Comparison of ENCODE assay signal across 8 mouse cellular contexts in the genomic region with DNA sequence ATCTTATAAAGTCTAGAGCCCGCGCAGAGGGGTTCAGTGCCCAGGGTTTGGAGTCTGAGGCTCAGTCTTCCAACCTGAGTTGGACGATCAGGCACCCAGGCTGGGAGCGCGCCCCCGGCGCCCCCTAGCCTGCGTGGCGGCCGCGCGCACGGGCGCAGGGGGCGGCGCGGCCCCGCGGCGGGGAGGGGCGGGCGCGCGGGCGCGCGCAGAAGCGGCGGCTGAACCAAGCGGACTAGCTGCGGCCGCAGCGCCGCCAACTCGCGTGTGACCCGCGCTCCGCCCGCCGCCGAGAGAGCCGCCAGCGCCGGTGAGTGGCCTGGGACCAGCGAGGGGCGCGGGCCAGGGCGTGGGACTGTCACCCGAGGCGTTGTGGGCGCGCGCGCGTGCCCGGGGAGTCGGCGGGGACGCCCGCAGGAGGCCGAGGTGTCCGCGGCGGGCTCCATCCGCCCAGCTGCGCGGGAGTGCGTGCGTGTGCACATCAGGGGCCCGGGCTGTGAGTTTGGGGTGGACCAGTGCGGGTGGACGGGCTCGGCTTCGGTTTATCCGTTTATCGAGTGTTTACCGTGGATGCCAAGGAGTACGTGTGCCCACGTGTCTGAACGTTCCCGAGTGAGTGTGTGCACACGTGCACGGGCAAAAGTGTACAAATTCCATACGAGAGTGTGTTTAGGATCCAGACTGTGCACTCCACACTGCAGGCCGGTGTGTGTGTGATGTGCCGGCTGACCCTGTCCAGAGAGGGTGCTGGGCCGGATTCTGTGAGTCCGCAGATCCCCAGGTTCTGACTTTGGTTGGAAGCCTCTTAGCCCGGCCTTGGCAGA. TPM values are rescaled to one million over a fixed set of nuclear protein-coding genes. Genes with fewer than 3 reads are reported as not detected.
A peak's percentile ranks its signal among the peaks of the same experiment; 100 is the strongest.
DNase-seq lines count a peak whose midpoint lies in the region; ATAC-seq and TF ChIP-seq lines count a peak whose summit lies in the region.

A gene (plus strand): TSS at position 157 of the 821 bp plus-strand sequence.

- no peaks in the 10 kb centered on the region for H3K9me3 ChIP-seq in ES-Bruce4 (replicated peaks; ENCODE audit: control insufficient read depth, insufficient read depth, low read length, poor library complexity, severe bottlenecking)
- no peaks in the 10 kb centered on the region for H3K9me3 ChIP-seq in forebrain, embryonic 13.5 days (replicated peaks)
- H3K9me3 ChIP-seq in lung, embryonic 15.5 days = no peaks in the 10 kb centered on the region

- intact Hi-C loops in heart, postnatal 10 days (cut with DNase I) = loop anchor here (2.0 to 5.0 kb wide), 2 partner anchors 25 to 81 kb away; no protein-coding TSS in a partner anchor

- peak within 1 kb of the TSS; percentile 70 for H3K4me2 ChIP-seq in forebrain, embryonic 13.5 days
- H3K4me2 ChIP-seq in lung, embryonic 15.5 days = peak within 1 kb of the TSS; percentile 80

- H3K4me1 ChIP-seq in ES-Bruce4 (ENCODE audit: control insufficient read depth, insufficient read depth, low read length) = no peaks in the 10 kb centered on the region
- H3K4me1 ChIP-seq in bone marrow macrophage, adult 2 months (ENCODE audit: control insufficient read depth, insufficient read depth, low read length) = peaks cover 64% of the 10 kb centered on the region
- peaks cover 51% of the 10 kb centered on the region for H3K4me1 ChIP-seq in forebrain, embryonic 13.5 days
- peaks cover 43% of the 10 kb centered on the region for H3K4me1 ChIP-seq in lung, embryonic 15.5 days

- H3K9ac ChIP-seq in ES-Bruce4 (ENCODE audit: low read depth, poor library complexity, severe bottlenecking) = peak within 1 kb of the TSS; percentile 76
- peak within 1 kb of the TSS; percentile 92 for H3K9ac ChIP-seq in forebrain, embryonic 13.5 days
- peak within 1 kb of the TSS; percentile 88 for H3K9ac ChIP-seq in lung, embryonic 15.5 days

- peak within 1 kb of the TSS; percentile 99 for H3K4me3 ChIP-seq in ES-Bruce4 (ENCODE audit: low read depth, low read length)
- H3K4me3 ChIP-seq in bone marrow macrophage, adult 2 months (ENCODE audit: insufficient read depth, low read length) = peak within 1 kb of the TSS; percentile 94
- H3K4me3 ChIP-seq in forebrain, embryonic 13.5 days = peak within 1 kb of the TSS; percentile 84
- peak within 1 kb of the TSS; percentile 75 for H3K4me3 ChIP-seq in lung, embryonic 15.5 days

- TF ChIP-seq POLR2A in ES-Bruce4 (IDR thresholded peaks at IDR 0.05; ENCODE audit: insufficient read depth, low read length) = no peak
- no peak for TF ChIP-seq POLR2A in bone marrow macrophage, adult 2 months (IDR thresholded peaks at IDR 0.05; ENCODE audit: borderline replicate concordance, low read depth, low read length)

- DNase-seq in heart, postnatal 10 days = peak; percentile 74 to 77
- DNase-seq in large intestine, adult 2 months (ENCODE audit: low read depth, low spot score) = no peak
- DNase-seq in ovary, postnatal 36 days (ENCODE audit: low spot score) = peak; percentile 73
- peak; percentile 78 for DNase-seq in thymus, postnatal 4 days

- ATAC-seq in forebrain, embryonic 13.5 days = peak; percentile 66
- peak; percentile 71 for ATAC-seq in lung, embryonic 15.5 days (ENCODE audit: borderline replicate concordance, extremely low read depth, low FRiP score, low TSS enrichment)

- H3K36me3 ChIP-seq in ES-Bruce4 (ENCODE audit: control insufficient read depth, insufficient read depth, low read length, poor library complexity, severe bottlenecking) = no peaks in the 10 kb centered on the region
- no peaks in the 10 kb centered on the region for H3K36me3 ChIP-seq in forebrain, embryonic 13.5 days (ENCODE audit: poor library complexity, severe bottlenecking)
- 0 out of 2 replicates have a peak, but pooled peaks cover 2% of the 10 kb centered on the region for H3K36me3 ChIP-seq in lung, embryonic 15.5 days

- whole genome bisulfite sequencing in forebrain, embryonic 13.5 days = under 1% methylated on average over 90 of the region's 90 CpGs
- WGBS in large intestine, adult 2 months = under 1% methylated on average over 87 of the region's 90 CpGs
- under 1% methylated on average over 90 of the region's 90 CpGs for WGBS in lung, embryonic 15.5 days

- no peak within 1 kb of the TSS for H3K27ac ChIP-seq in ES-Bruce4 (ENCODE audit: insufficient read depth, low read length)
- peak within 1 kb of the TSS; percentile 71 for H3K27ac ChIP-seq in bone marrow macrophage, adult 2 months (ENCODE audit: insufficient read depth, low read depth, low read length)
- peak within 1 kb of the TSS; percentile 77 for H3K27ac ChIP-seq in forebrain, embryonic 13.5 days
- H3K27ac ChIP-seq in lung, embryonic 15.5 days = peak within 1 kb of the TSS; percentile 94

- no peak for TF ChIP-seq EP300 in ES-Bruce4 (IDR thresholded peaks at IDR 0.05; ENCODE audit: insufficient read depth, low read depth, low read length)

- no peaks in the 10 kb centered on the region for H3K27me3 ChIP-seq in ES-Bruce4 (ENCODE audit: control insufficient read depth, insufficient read depth, low read length, poor library complexity, severe bottlenecking)
- no peaks in the 10 kb centered on the region for H3K27me3 ChIP-seq in forebrain, embryonic 13.5 days
- H3K27me3 ChIP-seq in lung, embryonic 15.5 days = no peaks in the 10 kb centered on the region

- TF ChIP-seq CTCF in ES-Bruce4 (IDR thresholded peaks at IDR 0.05; ENCODE audit: low read depth, low read length) = no peak
- TF ChIP-seq CTCF in bone marrow macrophage, adult 2 months (IDR thresholded peaks at IDR 0.05; ENCODE audit: low read depth, low read length) = no peak

RNA-seq across cellular contexts. Expression of the gene that starts here (rescaled TPM):
- 28.9 and 31.3 TPM in 2 replicates for polyA plus RNA-seq in ES-Bruce4 (2011; ENCODE audit: insufficient read depth, insufficient read length, low read depth, missing spikeins)
- 15.8 and 17.0 TPM in 2 replicates for polyA plus RNA-seq in bone marrow macrophage, adult 2 months (2012; ENCODE audit: insufficient read depth, insufficient read length, missing spikeins)
- 122 and 124 TPM in 2 replicates for polyA plus RNA-seq in forebrain, embryonic 13.5 days (2015; fragmentation: Nextera tagmentation; extraction: Ambion mirVana)
- 10 to 100 TPM; 10.6 to 15.2 TPM for total RNA-seq in heart, postnatal 10 days (2021)
- 48.7 and 113 TPM in 2 replicates for polyA plus RNA-seq in large intestine, adult 2 months (2012; rRNA removed)
- 124 and 129 TPM in 2 replicates for polyA plus RNA-seq in lung, embryonic 15.5 days (2015; fragmentation: Nextera tagmentation; extraction: Ambion mirVana)
